Mouse (Mus musculus) gastrocnemius, adult 2 months (tissue): ENCODE data around the gene Nadk. TPM values are rescaled to one million over a fixed set of nuclear protein-coding genes. Genes with fewer than 3 reads are reported as not detected.

ENCODE experiments used
- DNase-seq: peaks from one replicate; pipeline ENCODE4 v3.0.0; 2022
- H3K27ac ChIP-seq: fragments of 200-600 bp; 2 replicates; pipeline ENCODE4 v1.8.1; 2022; ENCODE audit warnings: mild to moderate bottlenecking
- H3K4me3 ChIP-seq: fragments of 200-600 bp; 2 replicates; pipeline ENCODE4 v1.8.1; 2022; ENCODE audit warnings: mild to moderate bottlenecking, moderate library complexity
- CTCF ChIP-seq: fragments of 200-600 bp; IDR thresholded peaks from 2 replicates; pipeline ENCODE4 v1.8.1; 2022; ENCODE audit warnings: antibody characterized with exemption, mild to moderate bottlenecking, moderate library complexity
- intact Hi-C: fragments of 180-260 bp; cut with DNase I; formaldehyde crosslinking; loops from one replicate; pipeline ENCODE4 v1.15.1; 2025
- total RNA-seq, 2 experiments: library from RNA; stranded (reverse); gene quantifications; 2 replicates each; pipeline ENCODE4 v1.2.3; 2021

Nadk gene
- total RNA-seq, 2 experiments from 2014 or later: 16.4 to 21.5 TPM

- TF ChIP-seq CTCF: no peak
- DNase-seq: no peak
- intact Hi-C loops: no loop called here
- H3K4me3 ChIP-seq: no peak overlapping the region
- peak overlapping the region; percentile 92 for H3K27ac ChIP-seq
Measured at GRCm38 (mm10) chr4:155573876-155574275, 11.7 kb downstream of the Nadk start.

GRCm38 (mm10) chr4:155574931-155575330, 12.8 kb downstream of the Nadk start:
- intact Hi-C loops: no loop called here

DNA sequence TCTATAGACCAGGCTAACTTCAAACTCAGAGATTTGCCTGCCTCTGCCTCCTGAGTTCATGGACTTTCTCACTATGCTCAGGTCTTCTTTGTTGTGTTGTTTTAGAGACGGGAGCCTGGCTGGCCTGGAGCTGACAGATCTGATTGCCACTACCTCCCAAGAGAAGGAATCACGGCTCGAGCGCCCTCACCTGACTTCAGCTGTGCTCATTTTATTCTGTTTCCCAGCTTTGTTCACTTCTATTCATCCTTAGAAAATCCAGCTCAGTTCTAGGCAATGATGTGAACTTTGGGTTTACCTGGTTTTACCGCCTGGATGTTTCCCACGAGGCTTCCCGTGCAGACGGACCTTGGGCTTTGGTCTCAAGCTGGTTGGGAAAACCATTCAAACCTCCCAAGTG, 13.3 kb downstream of the Nadk start:
- no peak for DNase-seq
- Histone ChIP-seq H3K4me3 (no peak overlapping the region), H3K27ac (peak overlapping the region; percentile 92)
- intact Hi-C loops: no loop called here
- TF ChIP-seq CTCF: no peak

More at GRCm38 (mm10) chr4:155574931-155575330, 12.8 kb downstream of the Nadk start:
- peak overlapping the region; percentile 38 for H3K4me3 ChIP-seq
- peak; percentile 72 for DNase-seq
- peak overlapping the region; percentile 92 for H3K27ac ChIP-seq
- no peak for TF ChIP-seq CTCF

DNA sequence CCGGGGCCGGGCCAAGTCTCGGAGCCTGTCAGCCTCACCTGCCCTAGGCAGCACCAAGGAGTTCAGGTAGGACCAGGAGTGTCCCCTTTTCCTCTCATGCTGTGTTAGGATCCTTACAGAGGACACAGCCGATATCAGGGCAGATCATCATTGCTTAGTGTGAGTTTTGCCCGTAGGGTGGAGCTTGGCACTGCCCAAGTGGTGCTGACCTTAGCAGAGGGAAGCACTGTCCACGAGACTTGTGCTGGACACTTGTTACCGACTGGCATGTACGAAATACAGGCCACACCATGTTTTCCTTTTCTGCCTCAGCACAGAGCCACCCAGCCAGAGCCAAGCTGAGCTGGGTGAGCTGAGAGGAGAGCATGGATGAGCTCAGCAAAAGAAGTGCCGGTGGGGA, 15.0 kb downstream of the Nadk start:
- intact Hi-C loops: no loop called here
- peak; percentile 77 for DNase-seq
- H3K27ac ChIP-seq: peak overlapping the region; percentile 92
- TF ChIP-seq CTCF: no peak
- H3K4me3 ChIP-seq: no peak overlapping the region; the same call in 1 of the 2 replicates

DNA sequence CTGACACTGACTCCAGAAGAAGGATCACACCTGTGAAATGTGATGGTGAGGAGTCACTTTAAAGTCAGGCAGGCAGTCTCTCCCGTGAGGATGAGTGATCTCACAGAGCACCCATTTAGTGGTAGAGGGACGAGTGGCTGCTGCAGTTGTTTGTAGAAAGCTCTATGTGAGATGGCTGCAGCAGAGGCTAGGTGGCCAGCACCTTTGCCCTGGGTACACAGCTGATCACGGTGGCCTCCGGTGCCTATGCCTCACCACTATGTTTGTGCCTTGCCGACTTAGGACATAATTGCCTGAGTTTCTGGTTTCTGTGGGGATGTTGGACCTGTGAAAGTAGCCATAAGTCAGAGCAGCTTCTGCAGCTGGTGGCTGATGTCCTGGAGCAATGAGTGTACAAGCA, 15.6 kb downstream of the Nadk start:
- no peak for TF ChIP-seq CTCF
- peak overlapping the region; percentile 92 for H3K27ac ChIP-seq

GRCm38 (mm10) chr4:155578336-155579125, 16.4 kb downstream of the Nadk start:
- no peak for TF ChIP-seq CTCF
- intact Hi-C loops: no loop called here
- H3K27ac ChIP-seq: peak overlapping the region; percentile 92
- peak; percentile 93 for DNase-seq
- H3K4me3 ChIP-seq: peak overlapping the region; percentile 43

More for the DNA sequence above, 15.6 kb downstream of the Nadk start:
- intact Hi-C loops: no loop called here
- peak overlapping the region; percentile 43 for H3K4me3 ChIP-seq
- DNase-seq: no peak

DNA sequence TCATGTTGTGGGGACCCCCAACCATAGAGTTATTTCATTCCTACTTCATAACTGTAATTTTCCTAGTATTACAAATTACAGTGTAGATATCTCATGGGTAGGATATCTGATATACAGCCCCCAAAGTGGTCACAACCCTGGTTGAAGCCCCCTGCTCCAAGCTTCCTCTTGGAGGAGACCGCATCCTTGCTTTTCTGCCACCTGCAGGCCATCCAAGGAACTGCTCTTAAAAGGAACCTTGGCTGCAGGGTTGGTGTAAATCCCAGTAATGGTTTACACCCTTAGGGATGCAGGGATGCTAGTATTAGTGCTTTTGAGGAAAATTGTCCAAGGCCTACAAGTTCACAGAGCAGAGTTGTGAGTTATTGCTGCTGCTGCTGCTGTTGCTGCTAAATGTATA, 18.2 kb downstream of the Nadk start:
- H3K4me3 ChIP-seq: no peak overlapping the region
- DNase-seq: peak; percentile 66
- H3K27ac ChIP-seq: no peak overlapping the region
- intact Hi-C loops: loop anchor here (1.0 kb wide), 1 partner anchor 99 kb away; no protein-coding TSS in a partner anchor
- TF ChIP-seq CTCF: peak; percentile 87

DNA sequence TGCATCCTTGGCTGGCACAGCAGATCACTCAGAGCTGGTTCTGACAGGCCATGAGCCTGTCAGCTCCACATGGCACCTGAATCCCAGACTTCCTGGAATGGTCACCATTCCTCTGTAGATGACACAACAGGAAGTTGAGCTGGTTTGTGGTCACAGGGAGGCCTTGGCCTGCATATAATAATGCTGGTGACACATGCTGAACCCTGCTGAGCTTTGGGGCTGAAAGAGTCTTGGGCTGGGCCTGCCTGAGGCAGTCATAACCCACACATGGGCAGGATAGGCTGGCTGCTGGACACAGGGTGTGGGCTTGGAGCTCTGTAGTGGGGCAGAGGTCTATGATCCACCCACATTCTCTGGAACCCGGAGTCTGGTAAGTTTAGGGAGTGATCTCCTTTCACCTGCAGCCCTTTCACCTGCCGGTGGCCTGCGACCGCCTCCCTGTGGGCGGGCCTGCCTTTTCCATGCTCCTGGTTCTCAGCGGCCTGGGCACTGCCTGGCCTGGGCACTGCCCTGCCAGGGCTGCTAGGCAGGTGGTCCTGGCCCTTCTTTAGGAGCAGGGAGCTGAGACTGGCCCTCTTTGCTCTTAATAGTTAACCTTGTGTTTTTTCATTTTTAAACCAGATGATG, 20.2 kb downstream of the Nadk start:
- Histone ChIP-seq H3K27ac (no peak overlapping the region), H3K4me3 (no peak overlapping the region)
- DNase-seq: no peak
- intact Hi-C loops: no loop called here
- TF ChIP-seq CTCF: no peak

GRCm38 (mm10) chr4:155589356-155589755, 27.2 kb downstream of the Nadk start:
- TF ChIP-seq CTCF: no peak
- H3K27ac ChIP-seq: peak overlapping the region; percentile 2; the same call in 1 of the 2 replicates
- intact Hi-C loops: no loop called here
- DNase-seq: no peak
- no peak overlapping the region for H3K4me3 ChIP-seq

DNA sequence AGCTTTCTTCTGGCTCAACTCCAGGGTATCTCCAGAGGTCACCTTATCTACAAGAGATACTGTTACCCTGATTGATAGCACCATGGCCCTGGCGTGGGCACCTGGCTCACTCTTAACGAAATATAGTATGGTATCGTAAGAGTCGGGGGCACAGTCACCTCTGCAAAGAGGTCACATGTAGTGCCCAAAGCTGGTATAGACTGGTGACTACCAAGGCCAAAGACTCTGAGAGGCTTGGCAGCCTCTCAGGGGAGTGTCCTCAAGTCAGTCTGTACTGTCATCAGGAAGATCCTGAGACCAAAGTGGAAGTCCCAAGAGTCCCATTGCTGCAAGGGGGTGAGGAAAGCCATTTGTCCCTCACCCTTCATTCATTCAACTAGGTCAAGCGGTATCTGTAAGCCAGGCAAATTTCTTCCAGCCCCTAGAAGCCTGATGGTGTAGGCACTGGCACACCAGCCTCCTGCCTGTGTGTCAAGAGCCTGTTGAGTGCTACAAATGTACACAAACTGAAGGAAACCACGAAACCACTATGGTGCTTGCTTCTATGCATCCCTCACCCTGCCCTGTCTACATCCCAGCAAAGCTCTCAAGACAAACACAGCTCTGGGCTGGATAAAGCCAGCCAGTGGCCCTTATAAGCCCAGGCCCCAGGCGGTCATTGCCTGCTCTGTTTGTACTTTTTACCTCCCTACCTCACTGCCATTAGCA, 29.0 kb downstream of the Nadk start:
- no peak overlapping the region for H3K27ac ChIP-seq
- intact Hi-C loops: no loop called here
- DNase-seq: no peak
- H3K4me3 ChIP-seq: no peak overlapping the region
- no peak for TF ChIP-seq CTCF

GRCm38 (mm10) chr4:155593780-155594179, 31.6 kb downstream of the Nadk start:
- intact Hi-C loops: no loop called here
- no peak overlapping the region for H3K27ac ChIP-seq
- TF ChIP-seq CTCF: no peak
- DNase-seq: no peak
- H3K4me3 ChIP-seq: no peak overlapping the region

DNA sequence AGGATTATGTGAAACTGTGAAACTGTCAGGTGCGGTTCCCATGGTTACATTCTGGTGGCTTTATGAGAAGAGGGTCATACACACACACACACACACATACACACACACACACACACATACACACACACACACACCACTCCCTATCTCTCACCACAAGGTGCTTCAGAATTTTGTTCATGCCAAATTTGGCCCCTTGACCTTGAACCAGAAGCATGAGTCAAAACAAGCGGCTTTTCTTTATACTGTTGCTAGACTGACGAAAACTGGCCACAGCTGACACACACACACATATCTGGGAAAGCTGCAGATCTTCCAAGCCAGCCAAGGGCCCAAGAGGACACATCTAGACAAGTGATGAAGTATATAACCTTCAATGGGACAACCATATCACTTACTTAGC, 33.6 kb downstream of the Nadk start:
- intact Hi-C loops: no loop called here
- no peak overlapping the region for H3K4me3 ChIP-seq
- no peak for TF ChIP-seq CTCF
- DNase-seq: no peak
- no peak overlapping the region for H3K27ac ChIP-seq

DNA sequence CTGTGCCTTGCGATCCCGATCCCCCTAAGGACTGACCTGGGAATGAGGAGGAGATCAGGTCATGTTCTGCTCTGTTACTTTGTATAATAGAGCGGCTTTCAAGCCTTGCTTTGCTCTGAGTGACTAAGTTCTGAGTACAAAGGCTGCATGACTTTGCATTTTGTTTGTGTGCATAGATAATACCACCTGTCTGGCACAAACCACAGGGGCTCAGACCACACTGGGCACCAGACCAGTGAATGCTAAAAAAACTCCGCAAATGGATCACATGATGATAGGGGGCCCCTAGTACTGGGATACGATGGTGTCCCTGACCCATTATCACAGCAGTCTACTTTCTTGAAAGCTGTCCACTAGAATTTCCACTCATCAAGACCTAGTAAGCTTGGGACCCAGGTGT, 34.4 kb downstream of the Nadk start:
- H3K4me3 ChIP-seq: no peak overlapping the region
- no peak overlapping the region for H3K27ac ChIP-seq
- DNase-seq: no peak
- TF ChIP-seq CTCF: no peak
- intact Hi-C loops: no loop called here
